Comparison of ENCODE assay signal across 8 mouse cellular contexts in the genomic region with DNA sequence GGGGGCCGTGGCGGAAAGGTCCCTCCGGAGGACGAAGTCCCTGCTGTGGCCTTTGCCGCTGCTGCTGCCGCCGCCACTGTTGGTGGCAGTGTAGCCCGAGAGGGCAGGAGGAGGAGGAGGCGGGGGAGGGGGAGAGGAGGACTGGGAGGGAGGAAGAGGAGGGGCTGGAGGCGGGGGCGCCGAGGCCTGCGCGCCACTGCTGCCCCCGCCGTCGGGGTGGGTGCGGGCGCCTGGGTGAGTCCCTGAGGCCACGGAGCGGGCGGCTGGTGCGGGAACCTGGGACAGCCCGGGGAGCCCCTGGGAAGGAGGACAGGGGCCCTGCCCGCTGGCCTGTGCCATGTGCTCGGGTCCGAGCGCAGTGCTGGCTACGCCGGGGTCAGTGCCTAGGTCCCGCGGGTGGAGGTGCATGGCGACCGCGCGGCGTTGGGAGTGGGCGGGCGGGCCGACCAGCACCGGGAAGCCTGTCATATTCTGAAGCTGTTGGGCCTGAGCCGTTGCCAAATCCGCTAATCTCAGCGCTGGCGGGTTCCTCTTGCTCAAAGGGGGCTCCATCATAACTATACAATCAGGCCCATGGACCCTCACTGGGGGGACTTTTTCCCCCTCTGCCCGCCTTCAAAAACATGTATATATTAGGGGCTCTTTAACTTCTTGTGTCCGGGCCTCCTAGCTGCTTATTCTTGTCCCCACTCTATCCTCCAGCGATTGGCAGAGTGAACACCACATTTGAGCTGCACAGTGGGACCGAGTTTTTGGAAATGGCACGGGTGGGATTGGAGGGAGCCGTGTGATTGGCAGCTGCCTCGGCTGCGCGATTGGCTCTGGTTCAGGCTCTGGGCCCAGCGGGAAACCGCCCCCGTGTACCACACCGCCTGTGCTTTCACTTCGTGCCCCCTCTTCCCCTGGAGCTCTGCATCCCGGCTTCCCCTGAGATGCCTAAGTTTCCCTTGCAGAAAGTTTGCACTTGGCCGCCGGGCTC. TPM values are rescaled to one million over a fixed set of nuclear protein-coding genes. Genes with fewer than 3 reads are reported as not detected.
DNase-seq lines count a peak whose midpoint lies in the region; ATAC-seq and TF ChIP-seq lines count a peak whose summit lies in the region.

A gene (minus strand): TSS at position 915 of the 979 bp plus-strand sequence.

- peak within 1 kb of the TSS; percentile 3 for H3K9ac ChIP-seq in heart, embryonic 12.5 days
- peak within 1 kb of the TSS; percentile 34; the same call in 1 of the 2 replicates for H3K9ac ChIP-seq in CH12.LX (ENCODE audit: insufficient read depth, low read depth)
- peak within 1 kb of the TSS; percentile 39 for H3K9ac ChIP-seq in heart, embryonic 15.5 days
- H3K9ac ChIP-seq in liver, embryonic 16.5 days (ENCODE audit: low read depth, low read length): no peak within 1 kb of the TSS
- no peak within 1 kb of the TSS for H3K9ac ChIP-seq in stomach, postnatal 0 days (ENCODE audit: low read length)

- in situ Hi-C loops in CH12.LX (cut with MboI; ENCODE audit: low pct_ligation_motif_present, low pct_unique_long_range_greater_than_20kb, low sequenced_read_pairs): no loop called here

- H3K4me1 ChIP-seq in heart, embryonic 12.5 days (replicated peaks): peaks cover 19% of the 10 kb centered on the region
- peaks cover 0 to 11% of the 10 kb centered on the region in 2 experiments; a peak in 1 of 4 replicates for H3K4me1 ChIP-seq in CH12.LX (ENCODE audit: control insufficient read depth in 1 of 2, insufficient read depth in 2 of 2)
- H3K4me1 ChIP-seq in heart, embryonic 15.5 days (replicated peaks): peaks cover 25% of the 10 kb centered on the region
- peaks cover 10% of the 10 kb centered on the region for H3K4me1 ChIP-seq in liver, embryonic 16.5 days (ENCODE audit: control insufficient read depth, low read depth, low read length)
- H3K4me1 ChIP-seq in stomach, postnatal 0 days (replicated peaks; ENCODE audit: control insufficient read depth, insufficient read depth): peaks cover 3% of the 10 kb centered on the region

- TF ChIP-seq RAD21 in CH12.LX (IDR thresholded peaks at IDR 0.05; ENCODE audit: low read depth, low read length): no peak

- H3K79me2 ChIP-seq in CH12.LX (replicated peaks; ENCODE audit: control insufficient read depth, extremely low read depth, insufficient read depth, poor library complexity, severe bottlenecking): no peaks in the 10 kb centered on the region; the same call in 1 of the 2 replicates

- peak within 1 kb of the TSS; percentile 64 for H3K4me3 ChIP-seq in heart, embryonic 12.5 days
- H3K4me3 ChIP-seq in CH12.LX (replicated peaks in 1 of 3; ENCODE audit: low read depth in 2 of 3, low read length in 2 of 3, poor library complexity in 1 of 3): peak within 1 kb of the TSS; percentile 40 to 75 (median 68)
- peak within 1 kb of the TSS; percentile 56 for H3K4me3 ChIP-seq in heart, embryonic 15.5 days
- H3K4me3 ChIP-seq in liver, embryonic 16.5 days (ENCODE audit: low read depth, low read length): peak within 1 kb of the TSS; percentile 56
- peak within 1 kb of the TSS; percentile 45 for H3K4me3 ChIP-seq in stomach, postnatal 0 days (ENCODE audit: low read depth, low read length)

- ATAC-seq in heart, embryonic 12.5 days (ENCODE audit: insufficient number of reproducible peaks, low FRiP score): peak; percentile 29; the same call in 1 of the 2 replicates
- peak; percentile 14; the same call in 1 of the 2 replicates for ATAC-seq in heart, embryonic 15.5 days (replicated peaks; ENCODE audit: insufficient number of reproducible peaks, insufficient read depth, low FRiP score, low read depth)
- no peak for ATAC-seq in liver, embryonic 16.5 days (ENCODE audit: low read depth)
- peak; percentile 39; the same call in 1 of the 2 replicates for ATAC-seq in stomach, postnatal 0 days (ENCODE audit: low FRiP score, low TSS enrichment)

- no peaks in the 10 kb centered on the region for H3K9me3 ChIP-seq in heart, embryonic 12.5 days (replicated peaks)
- H3K9me3 ChIP-seq in CH12.LX (replicated peaks; ENCODE audit: low read length): peaks cover 6% of the 10 kb centered on the region
- H3K9me3 ChIP-seq in heart, embryonic 15.5 days (replicated peaks): no peaks in the 10 kb centered on the region
- H3K9me3 ChIP-seq in liver, embryonic 16.5 days (replicated peaks; ENCODE audit: control insufficient read depth, low read length): no peaks in the 10 kb centered on the region
- no peaks in the 10 kb centered on the region for H3K9me3 ChIP-seq in stomach, postnatal 0 days (ENCODE audit: control insufficient read depth, low read length)

- no peaks in the 10 kb centered on the region for H3K36me3 ChIP-seq in heart, embryonic 12.5 days
- H3K36me3 ChIP-seq in CH12.LX (replicated peaks in 1 of 2; ENCODE audit: control insufficient read depth in 1 of 2, insufficient read depth in 1 of 2, low read length in 1 of 2): peaks cover 0 to 2% of the 10 kb centered on the region in 2 experiments
- H3K36me3 ChIP-seq in heart, embryonic 15.5 days: no peaks in the 10 kb centered on the region
- no peaks in the 10 kb centered on the region for H3K36me3 ChIP-seq in liver, embryonic 16.5 days (ENCODE audit: control insufficient read depth, insufficient read depth)
- H3K36me3 ChIP-seq in stomach, postnatal 0 days (ENCODE audit: control insufficient read depth, insufficient read depth, low read length): no peaks in the 10 kb centered on the region

- dilution Hi-C loops in CH12.LX (cut with MboI; ENCODE audit: extremely low pct_ligation_motif_present, extremely low pct_unique_long_range_greater_than_20kb, low sequenced_read_pairs): no loop called here

- H3K27me3 ChIP-seq in heart, embryonic 12.5 days (replicated peaks): peaks cover 89% of the 10 kb centered on the region
- H3K27me3 ChIP-seq in CH12.LX (replicated peaks): no peaks in the 10 kb centered on the region
- H3K27me3 ChIP-seq in heart, embryonic 15.5 days: peaks cover 95% of the 10 kb centered on the region
- H3K27me3 ChIP-seq in liver, embryonic 16.5 days (ENCODE audit: control insufficient read depth, insufficient read depth, low read depth, low read length): peaks cover 92% of the 10 kb centered on the region
- H3K27me3 ChIP-seq in stomach, postnatal 0 days (ENCODE audit: control insufficient read depth, insufficient read depth, low read length): peaks cover 36% of the 10 kb centered on the region; the same call in 1 of the 2 replicates

- no peak for TF ChIP-seq CTCF in CH12.LX (conservative IDR thresholded peaks at IDR 0.05 in 1 of 2, IDR thresholded peaks at IDR 0.05 in 1 of 2; ENCODE audit: low read depth in 2 of 2, low read length in 2 of 2)
- TF ChIP-seq CTCF in stomach, postnatal 0 days (IDR thresholded peaks at IDR 0.05; ENCODE audit: low read depth): no peak

- WGBS in heart, embryonic 12.5 days: under 1% methylated on average over 49 of the region's 62 CpGs
- under 1% methylated on average over 59 of the region's 62 CpGs for WGBS in heart, embryonic 15.5 days
- 1% methylated on average over 44 of the region's 62 CpGs for WGBS in liver, embryonic 16.5 days (ENCODE audit: insufficient replicate concordance)
- 1% methylated on average over 49 of the region's 62 CpGs for WGBS in stomach, postnatal 0 days

- TF ChIP-seq EP300 in CH12.LX (IDR thresholded peaks at IDR 0.05; ENCODE audit: low read length): no peak
- no peak for TF ChIP-seq EP300 in stomach, postnatal 0 days (optimal IDR thresholded peaks at IDR 0.05)

- no peak for DNase-seq in heart, postnatal 25 days (ENCODE audit: low spot score)
- DNase-seq in CH12.LX (ENCODE audit: extremely low read depth): peak; percentile 75
- peak; percentile 91 for DNase-seq in cerebellum, adult 9-10 months
- DNase-seq in stomach, postnatal 0 days (ENCODE audit: low spot score): no peak
- DNase-seq in gastrocnemius, postnatal 10 days: no peak

- no peak within 1 kb of the TSS for H3K27ac ChIP-seq in heart, embryonic 12.5 days (ENCODE audit: poor library complexity, severe bottlenecking)
- H3K27ac ChIP-seq in CH12.LX (ENCODE audit: insufficient read depth, low read depth): peak within 1 kb of the TSS; percentile 23; the same call in 1 of the 2 replicates
- H3K27ac ChIP-seq in heart, embryonic 15.5 days: no peak within 1 kb of the TSS
- H3K27ac ChIP-seq in liver, embryonic 16.5 days (ENCODE audit: low read length): no peak within 1 kb of the TSS
- H3K27ac ChIP-seq in stomach, postnatal 0 days (replicated peaks): no peak within 1 kb of the TSS

- H3K4me2 ChIP-seq in heart, embryonic 12.5 days: peak within 1 kb of the TSS; percentile 98
- H3K4me2 ChIP-seq in CH12.LX (ENCODE audit: insufficient read depth, low read depth, poor library complexity, severe bottlenecking): peak within 1 kb of the TSS; percentile 34
- peak within 1 kb of the TSS; percentile 95 for H3K4me2 ChIP-seq in heart, embryonic 15.5 days
- peak within 1 kb of the TSS; percentile 65 for H3K4me2 ChIP-seq in liver, embryonic 16.5 days (ENCODE audit: low read depth, low read length)
- H3K4me2 ChIP-seq in stomach, postnatal 0 days (replicated peaks; ENCODE audit: low read depth): peak within 1 kb of the TSS; percentile 74

- peak; percentile 51 for TF ChIP-seq POLR2A in CH12.LX (IDR thresholded peaks at IDR 0.05; ENCODE audit: low read depth, low read length)

- intact Hi-C loops in heart, postnatal 25 days (cut with DNase I): no loop called here

TF ChIP-seq in CH12.LX, 34 proteins besides CTCF, POLR2A, EP300 and RAD21 (continues in another document):
- peak; percentile 72 for TF ChIP-seq MAZ (IDR thresholded peaks at IDR 0.05; ENCODE audit: low read depth, low read length)
- TF ChIP-seq E2F4 (IDR thresholded peaks at IDR 0.05; ENCODE audit: insufficient replicate concordance, low read depth, low read length): no peak
- 0 out of 2 replicates have a peak, but pooled peaks have one; percentile 24 for TF ChIP-seq MXI1 (IDR thresholded peaks at IDR 0.05; ENCODE audit: low read depth, low read length)
- TF ChIP-seq SMC3 (IDR thresholded peaks at IDR 0.05; ENCODE audit: low read depth, low read length): no peak
- TF ChIP-seq MAFK (IDR thresholded peaks at IDR 0.05; ENCODE audit: insufficient replicate concordance, low read length): no peak
- no peak for TF ChIP-seq CHD1 (IDR thresholded peaks at IDR 0.05; ENCODE audit: low read depth, low read length)
- no peak; the same call in 1 of the 2 replicates for TF ChIP-seq ZMIZ1 (IDR thresholded peaks at IDR 0.05; ENCODE audit: low read depth, low read length)
- no peak for TF ChIP-seq ELF1 (IDR thresholded peaks at IDR 0.05; ENCODE audit: low read depth, low read length)
- TF ChIP-seq RCOR1 (conservative IDR thresholded peaks at IDR 0.05; ENCODE audit: low read depth, low read length): no peak

RNA-seq across cellular contexts. Expression of the gene that starts here (rescaled TPM):
- polyA plus RNA-seq in heart, embryonic 12.5 days (2016; fragmentation: Nextera tagmentation; extraction: Ambion mirVana): 0.04 TPM in 1 of 2 replicates, not detected in the other
- total RNA-seq in heart, postnatal 25 days (2021): not detected
- total RNA-seq in CH12.LX (2012; rRNA removed): 1.5 and 2.6 TPM in 2 replicates
- 1.3 and 2.0 TPM in 2 replicates for total RNA-seq in CH12.LX (2014; rRNA removed)
- polyA plus RNA-seq in CH12.LX (2012; ENCODE audit: insufficient read length, low read depth): 8.1 and 9.1 TPM in 2 replicates
- 0.06 and 0.14 TPM in 2 replicates for polyA plus RNA-seq in heart, embryonic 15.5 days (2015; fragmentation: Nextera tagmentation; extraction: Ambion mirVana)
- not detected in 2 replicates for polyA plus RNA-seq in liver, embryonic 16.5 days (2015; fragmentation: Nextera tagmentation; extraction: Ambion mirVana)
- polyA plus RNA-seq in stomach, postnatal 0 days (2015; fragmentation: Nextera tagmentation; extraction: Ambion mirVana): not detected in 2 replicates
- total RNA-seq in gastrocnemius, postnatal 10 days (2021): not detected

Comparison
In these comparisons a context has a peak if more than half of its experiments do, and no peak if none do; other contexts are left out.
1. Peak in ATAC-seq, H3K4me3 ChIP-seq, H3K9ac ChIP-seq and H3K4me2 ChIP-seq in heart, embryonic 12.5 days; RNA of the gene not detected or under 1 TPM.
2. Peak in ATAC-seq, H3K4me3 ChIP-seq, H3K9ac ChIP-seq and H3K4me2 ChIP-seq in heart, embryonic 15.5 days; RNA of the gene not detected or under 1 TPM.
3. Peak in ATAC-seq, H3K4me3 ChIP-seq and H3K4me2 ChIP-seq in stomach, postnatal 0 days; RNA of the gene not detected or under 1 TPM.
4. H3K4me2 ChIP-seq: peak in every context shown above with its lines; median percentile 98 in heart, embryonic 12.5 days; 95 in heart, embryonic 15.5 days; 74 in stomach, postnatal 0 days; 65 in liver, embryonic 16.5 days; 34 in CH12.LX.
5. DNase-seq: peak in CH12.LX (single experiment) and cerebellum, adult 9-10 months (single experiment); none in heart, postnatal 25 days (single experiment), stomach, postnatal 0 days (single experiment) and gastrocnemius, postnatal 10 days (single experiment).
6. Peak in every context shown above with its lines, with median percentiles within 50 percentile points of each other: H3K4me3 ChIP-seq.